Comparison of ENCODE assay signal across 7 mouse cellular contexts in the genomic region with DNA sequence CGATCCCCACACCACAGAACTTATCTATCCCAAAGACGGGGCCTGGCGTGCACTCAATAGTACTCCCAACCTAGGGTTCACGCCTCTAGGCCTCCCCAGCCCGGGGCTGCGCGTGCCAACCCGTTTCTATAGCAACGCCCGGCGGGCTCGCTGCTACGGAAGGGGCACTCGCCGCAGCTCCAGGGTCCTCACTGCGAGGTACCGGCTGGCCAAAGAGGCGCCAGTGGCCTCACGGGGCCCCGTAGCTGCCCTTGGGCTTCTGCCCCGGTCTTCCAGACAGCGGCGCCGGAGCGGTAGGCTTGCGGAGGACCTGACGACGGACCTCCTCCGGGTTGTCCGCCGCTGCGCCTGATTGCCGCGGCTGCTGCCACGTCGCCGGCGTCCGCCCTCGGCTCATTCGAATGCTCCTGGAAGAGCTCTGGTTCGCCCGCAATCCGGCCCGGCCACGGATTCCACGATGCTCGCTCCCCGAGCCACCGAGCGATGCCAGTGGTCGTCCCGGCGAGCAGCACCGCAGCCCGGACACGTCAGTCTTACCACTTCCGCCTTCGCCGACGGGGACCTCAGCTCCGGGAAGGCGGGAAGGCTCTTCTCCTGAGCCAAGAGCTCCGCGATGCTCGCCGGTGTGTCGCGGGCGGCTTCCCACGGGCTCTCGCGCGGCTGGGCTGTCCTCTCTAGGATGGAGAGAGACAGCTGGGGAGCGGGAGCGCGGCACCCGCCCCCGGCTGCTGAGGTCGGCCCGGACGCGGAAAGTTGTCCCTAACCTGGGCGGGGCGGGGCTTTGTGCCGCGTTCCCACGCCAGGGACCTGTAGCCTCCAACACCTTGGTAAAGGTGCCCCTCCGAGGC. TPM values are rescaled to one million over a fixed set of nuclear protein-coding genes. Genes with fewer than 3 reads are reported as not detected.
A peak's percentile ranks its signal among the peaks of the same experiment; 100 is the strongest.
DNase-seq lines count a peak whose midpoint lies in the region; ATAC-seq lines count a peak whose summit lies in the region.

A gene (minus strand): TSS at position 747 of the 848 bp plus-strand sequence.

- H3K27me3 ChIP-seq in intestine, embryonic 16.5 days (replicated peaks; ENCODE audit: control insufficient read depth, insufficient read depth, low read length) = no peaks in the 10 kb centered on the region
- no peaks in the 10 kb centered on the region for H3K27me3 ChIP-seq in midbrain, embryonic 11.5 days (ENCODE audit: control insufficient read depth, insufficient read depth, low read length)

- WGBS in intestine, embryonic 16.5 days = under 1% methylated on average over 89 of the region's 89 CpGs
- under 1% methylated on average over 89 of the region's 89 CpGs for WGBS in midbrain, embryonic 11.5 days

- peak within 1 kb of the TSS; percentile 99 for H3K4me3 ChIP-seq in intestine, embryonic 16.5 days (ENCODE audit: low read length)
- H3K4me3 ChIP-seq in midbrain, embryonic 11.5 days (ENCODE audit: low read depth, low read length) = peak within 1 kb of the TSS; percentile 80

- peaks cover 26% of the 10 kb centered on the region for H3K4me1 ChIP-seq in intestine, embryonic 16.5 days (ENCODE audit: control insufficient read depth, insufficient read depth, low read length)
- peaks cover 15% of the 10 kb centered on the region for H3K4me1 ChIP-seq in midbrain, embryonic 11.5 days (ENCODE audit: control insufficient read depth, insufficient read depth, low read length)

- ATAC-seq in intestine, embryonic 16.5 days = peak; percentile 90
- ATAC-seq in midbrain, embryonic 11.5 days (ENCODE audit: low FRiP score) = peak; percentile 92

- H3K9ac ChIP-seq in intestine, embryonic 16.5 days (ENCODE audit: low read depth, low read length) = peak within 1 kb of the TSS; percentile 94
- peak within 1 kb of the TSS; percentile 78 for H3K9ac ChIP-seq in midbrain, embryonic 11.5 days (ENCODE audit: low read length)

- H3K36me3 ChIP-seq in intestine, embryonic 16.5 days (ENCODE audit: control insufficient read depth, insufficient read depth, low read length) = peaks cover 14% of the 10 kb centered on the region
- H3K36me3 ChIP-seq in midbrain, embryonic 11.5 days (ENCODE audit: control insufficient read depth, insufficient read depth, low read length) = peaks cover 6% of the 10 kb centered on the region

- peak; percentile 86 to 89 for DNase-seq in adrenal gland, adult 18-20 months (ENCODE audit: low spot score in 2 of 2)
- DNase-seq in embryo, embryonic 11 days = peak; percentile 92
- DNase-seq in gastrocnemius, postnatal 36 days = peak; percentile 74 to 94
- DNase-seq in left cerebral cortex, postnatal 36 days (ENCODE audit: low spot score in 2 of 2) = peak; percentile 93 to 94
- peak; percentile 98 for DNase-seq in midbrain, embryonic 11.5 days (ENCODE audit: low spot score, missing footprints)
- peak; percentile 70 for DNase-seq in skeletal muscle tissue, adult 2 months (ENCODE audit: low read depth, low spot score)

- H3K4me2 ChIP-seq in intestine, embryonic 16.5 days (ENCODE audit: low read depth, low read length) = peak within 1 kb of the TSS; percentile 91
- peak within 1 kb of the TSS; percentile 66 for H3K4me2 ChIP-seq in midbrain, embryonic 11.5 days

- H3K27ac ChIP-seq in intestine, embryonic 16.5 days (ENCODE audit: low read length) = peak within 1 kb of the TSS; percentile 97
- peak within 1 kb of the TSS; percentile 80 for H3K27ac ChIP-seq in midbrain, embryonic 11.5 days (ENCODE audit: low read depth, low read length)

- intact Hi-C loops in gastrocnemius, postnatal 36 days (cut with DNase I) = no loop called here
- intact Hi-C loops in left cerebral cortex, postnatal 36 days (cut with DNase I) = no loop called here

- H3K9me3 ChIP-seq in intestine, embryonic 16.5 days (ENCODE audit: control insufficient read depth, low read length) = no peaks in the 10 kb centered on the region
- H3K9me3 ChIP-seq in midbrain, embryonic 11.5 days (ENCODE audit: control insufficient read depth, low read length) = no peaks in the 10 kb centered on the region

RNA-seq across cellular contexts. Expression of the gene that starts here (rescaled TPM):
- 10 to 100 TPM; 70.2 to 84.9 TPM for total RNA-seq in adrenal gland, adult 18-20 months (2021)
- total RNA-seq in gastrocnemius, postnatal 36 days (2021) = 10 to 100 TPM; 15.0 to 15.2 TPM
- polyA plus RNA-seq in intestine, embryonic 16.5 days (2015; fragmentation: Nextera tagmentation; extraction: Ambion mirVana) = 131 and 133 TPM in 2 replicates
- total RNA-seq in left cerebral cortex, postnatal 36 days (2021) = 10 to 100 TPM; 39.0 to 41.9 TPM
- polyA plus RNA-seq in midbrain, embryonic 11.5 days (2014; fragmentation: Nextera tagmentation; extraction: Ambion mirVana) = 56.6 and 58.1 TPM in 2 replicates

Comparison
In these comparisons a context has a peak if more than half of its experiments do, and no peak if none do; other contexts are left out.
1. Peak in every context shown above with its lines: DNase-seq, ATAC-seq, H3K4me3 ChIP-seq and H3K27ac ChIP-seq.